Mouse (Mus musculus) heart, postnatal 0 days (tissue): Measurements from ENCODE around the gene Hdac8.

Source experiments
- CTCF ChIP-seq: IDR thresholded peaks from 2 replicates; pipeline ENCODE4 v1.5.1; 2016; ENCODE audit warnings: antibody characterized with exemption, control low read depth, low read depth
- EP300 ChIP-seq: IDR thresholded peaks from 2 replicates; pipeline ENCODE4 v1.6.1; 2016; ENCODE audit warnings: antibody characterized with exemption, low read depth

DNA sequence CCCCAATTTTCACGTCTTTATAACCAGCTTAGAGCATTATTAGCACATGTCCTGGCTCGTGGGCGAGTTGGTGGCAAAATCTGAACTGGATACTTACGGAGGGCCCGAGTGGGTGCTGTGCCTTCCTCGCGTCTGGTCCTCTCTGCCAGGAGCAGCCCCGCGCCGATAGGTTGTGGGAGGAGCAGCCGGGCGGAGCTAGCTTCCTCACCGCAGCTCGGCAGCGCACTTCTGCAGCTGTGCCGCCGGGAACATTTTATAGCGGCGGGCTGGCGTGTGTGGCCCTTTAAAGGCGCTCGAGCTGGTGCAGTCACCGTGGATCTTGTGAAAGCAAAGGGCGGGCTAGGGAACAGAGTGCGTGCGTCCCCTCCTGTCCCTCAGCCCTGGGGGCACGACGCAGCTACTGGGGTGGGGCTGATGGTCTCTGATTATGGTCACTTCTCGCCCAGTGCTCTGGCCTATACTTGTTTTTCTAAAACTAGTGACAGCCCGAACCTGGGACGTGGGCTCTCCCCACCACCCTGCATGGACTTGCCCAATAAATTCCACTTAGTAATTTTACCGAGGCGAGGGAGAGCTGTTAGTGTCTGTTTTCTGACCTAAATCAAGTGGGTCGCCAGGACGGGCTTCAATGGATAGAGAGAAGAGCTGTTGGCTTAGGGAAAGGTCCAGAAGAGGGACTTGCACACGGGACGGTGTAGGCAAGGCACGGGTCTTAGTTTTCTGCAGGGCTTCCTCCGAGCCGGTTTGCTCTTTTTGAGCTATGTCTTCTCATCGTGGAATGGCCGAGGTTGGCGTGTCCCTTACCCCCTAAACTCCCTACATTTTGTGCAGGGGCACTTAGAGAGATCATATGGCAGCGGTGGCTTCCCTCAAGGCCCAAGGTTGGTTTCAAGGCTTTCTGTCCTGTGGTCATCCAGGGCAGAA is 253.0 kb downstream of the Hdac8 start, which contains the start of gene Cited1:
- TF ChIP-seq CTCF, result no peak
- TF ChIP-seq EP300, result no peak
